Mouse (Mus musculus): ENCODE results near the gene Nphs2.

DNA sequence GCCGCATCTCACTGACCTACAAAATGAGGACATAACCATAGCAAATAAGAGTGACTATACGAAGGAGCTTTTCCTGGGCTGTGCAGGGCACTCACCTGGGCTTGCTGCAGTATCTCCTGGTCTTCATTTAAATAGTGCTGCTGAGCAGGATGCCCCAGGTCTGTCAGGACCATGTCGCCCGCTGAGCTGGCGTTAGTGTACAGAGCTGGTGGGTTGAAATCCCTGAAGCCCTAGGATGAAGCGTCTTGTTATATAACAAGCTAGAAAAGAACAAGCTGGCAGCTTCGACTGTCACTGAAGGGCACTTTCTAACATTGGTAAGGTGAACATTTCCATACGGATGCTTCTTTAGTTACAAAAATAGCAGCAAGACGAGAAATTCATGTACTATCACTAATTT, 40.1 kb upstream of the Nphs2 start:
- TF ChIP-seq GATA1 (IDR thresholded peaks at IDR 0.05; ENCODE audit: borderline replicate concordance, low read length) (no peak), FLI1 (IDR thresholded peaks at IDR 0.05; ENCODE audit: low read length) (no peak)

Data from megakaryocyte, embryonic 14.5 days (primary cell).